Mouse (Mus musculus): ENCODE measurements around the gene Nr3c2.

Gene Nr3c2

GRCm38 (mm10) chr8:76899411-76900154 lies at the start of gene Nr3c2:
Nr3c2 (plus strand) TSS chr8:76899442.
- peak in 1 of 2 experiments; percentile 52 for DNase-seq (ENCODE audit: low spot score in 2 of 2)

GRCm38 (mm10) chr8:76858534-76858933 lies 40.7 kb upstream of the Nr3c2 start:
- DNase-seq (ENCODE audit: low spot score in 2 of 2) = no peak

- no peak for DNase-seq (ENCODE audit: low spot score in 2 of 2)
Observed at GRCm38 (mm10) chr8:76859709-76860108, 39.5 kb upstream of the Nr3c2 start.

GRCm38 (mm10) chr8:76863066-76863465 lies 36.2 kb upstream of the Nr3c2 start:
- no peak for DNase-seq (ENCODE audit: low spot score in 2 of 2)

- peak in 1 of 2 experiments; percentile 52 for DNase-seq (ENCODE audit: low spot score in 2 of 2)
Observed at GRCm38 (mm10) chr8:76876809-76877208, 22.4 kb upstream of the Nr3c2 start.

GRCm38 (mm10) chr8:76897050-76897449 lies 2.2 kb upstream of the Nr3c2 start:
- DNase-seq (ENCODE audit: low spot score in 2 of 2) = no peak

- DNase-seq (ENCODE audit: low spot score in 2 of 2) = peak in 1 of 2 experiments; percentile 65
Observed at GRCm38 (mm10) chr8:76898721-76899410, 376 bp upstream of the Nr3c2 start.

- peak in 1 of 2 experiments; percentile 42 for DNase-seq (ENCODE audit: low spot score in 2 of 2)
Observed at GRCm38 (mm10) chr8:76900155-76901141, 1.2 kb downstream of the Nr3c2 start.

GRCm38 (mm10) chr8:76901430-76902204 lies 2.4 kb downstream of the Nr3c2 start:
- peak; percentile 93 to 98 for DNase-seq (ENCODE audit: low spot score in 2 of 2)

GRCm38 (mm10) chr8:76902205-76903078 lies 3.2 kb downstream of the Nr3c2 start:
- DNase-seq (ENCODE audit: low spot score in 2 of 2) = no peak

- DNase-seq (ENCODE audit: low spot score in 2 of 2) = no peak
Observed at GRCm38 (mm10) chr8:76911206-76911605, 12.0 kb downstream of the Nr3c2 start.

- DNase-seq (ENCODE audit: low spot score in 2 of 2) = no peak
Observed at GRCm38 (mm10) chr8:76912678-76913077, 13.4 kb downstream of the Nr3c2 start.

GRCm38 (mm10) chr8:76913207-76913606 lies 14.0 kb downstream of the Nr3c2 start:
- DNase-seq (ENCODE audit: low spot score in 2 of 2) = no peak

- DNase-seq (ENCODE audit: low spot score in 2 of 2) = no peak
Observed at GRCm38 (mm10) chr8:76915260-76915659, 16.0 kb downstream of the Nr3c2 start.

GRCm38 (mm10) chr8:76919546-76919945 lies 20.3 kb downstream of the Nr3c2 start:
- no peak for DNase-seq (ENCODE audit: low spot score in 2 of 2)

GRCm38 (mm10) chr8:76924150-76924549 lies 24.9 kb downstream of the Nr3c2 start:
- DNase-seq (ENCODE audit: low spot score in 2 of 2) = no peak

- DNase-seq (ENCODE audit: low spot score in 2 of 2) = no peak
Observed at GRCm38 (mm10) chr8:76928326-76928725, 29.1 kb downstream of the Nr3c2 start.

GRCm38 (mm10) chr8:76928808-76929207 lies 29.6 kb downstream of the Nr3c2 start:
- DNase-seq (ENCODE audit: low spot score in 2 of 2) = no peak

- no peak for DNase-seq (ENCODE audit: low spot score in 2 of 2)
Observed at GRCm38 (mm10) chr8:76965046-76965445, 65.8 kb downstream of the Nr3c2 start.

GRCm38 (mm10) chr8:76971187-76971586 lies 71.9 kb downstream of the Nr3c2 start:
- DNase-seq (ENCODE audit: low spot score in 2 of 2) = no peak

All from left cerebral cortex, adult 9 months (tissue).